Mouse (Mus musculus) spleen, adult 2 months (tissue): ENCODE measurements around the gene Prr18. TPM values are rescaled to one million over a fixed set of nuclear protein-coding genes. Genes with fewer than 3 reads are reported as not detected.

ENCODE experiments used
- DNase-seq, 2 experiments: peaks; one replicate each; pipeline versions ENCODE4 v3.0.0 to v3.0.0-alpha.2; 2012 to 2021; ENCODE audit warnings: low spot score in 2 of 2, low read depth in 1 of 2
- H3K27ac ChIP-seq: fragments of 200-500 bp; 2 replicates; pipeline ENCODE4 v1.5.1; 2012; ENCODE audit warnings: low read length, inconsistent platforms; ENCODE audit not compliant: insufficient read depth
- H3K27me3 ChIP-seq: fragments of 200-500 bp; 2 replicates; pipeline ENCODE4 v1.6.1; 2012; ENCODE audit warnings: mild to moderate bottlenecking, moderate library complexity, low read length, inconsistent platforms; ENCODE audit not compliant: control insufficient read depth, insufficient read depth
- H3K36me3 ChIP-seq: fragments of 200-500 bp; 2 replicates; pipeline ENCODE4 v1.6.1; 2012; ENCODE audit warnings: mild to moderate bottlenecking, low read length, inconsistent platforms; ENCODE audit not compliant: control insufficient read depth, insufficient read depth
- H3K4me1 ChIP-seq: fragments of 200-500 bp; 2 replicates; pipeline ENCODE4 v1.6.1; 2011; ENCODE audit warnings: inconsistent platforms; ENCODE audit not compliant: control insufficient read depth, insufficient read depth, insufficient read length
- H3K4me3 ChIP-seq: fragments of 200-500 bp; 2 replicates; pipeline ENCODE4 v1.5.1; 2011; ENCODE audit warnings: mild to moderate bottlenecking, inconsistent platforms; ENCODE audit not compliant: insufficient read depth, insufficient read length; ENCODE audit errors: extremely low read depth
- CTCF ChIP-seq: fragments of 200-500 bp; IDR thresholded peaks from 2 replicates; pipeline ENCODE4 v1.5.1; 2011; ENCODE audit warnings: mild to moderate bottlenecking, inconsistent platforms; ENCODE audit not compliant: insufficient read depth, insufficient read length, insufficient replicate concordance; ENCODE audit errors: extremely low read depth
- POLR2A ChIP-seq: fragments of 200-500 bp; IDR thresholded peaks from 2 replicates; pipeline ENCODE4 v1.6.1; 2011; ENCODE audit warnings: low read depth, low read length, inconsistent platforms
- WGBS: fragments of 180-500 bp; shearing (Covaris S2); methylation state at CpG from one replicate; pipeline ENCODE4 v1.1.7; 2018; 5-methylcytosine and 5-hydroxymethylcytosine counted together
- polyA plus RNA-seq: library from polyadenylated mRNA; depleted of rRNA; stranded (reverse); fragments of >200 nt; gene quantifications from 2 replicates; pipeline ENCODE4 v1.2.3, GENCODE M21; 2012

Gene Prr18
- polyA plus RNA-seq, 1 experiment, result 0.28 TPM

GRCm38 (mm10) chr17:8351088-8351487 is 13.8 kb downstream of the Prr18 start:
- TF ChIP-seq CTCF (no peak), POLR2A (no peak)
- 86% methylated on average over 7 of the region's 7 CpGs for WGBS
- Histone ChIP-seq H3K36me3 (no peaks in the 10 kb centered on the region), H3K27me3 (no peaks in the 10 kb centered on the region), H3K4me1 (no peaks in the 10 kb centered on the region), H3K27ac (no peak overlapping the region), H3K4me3 (no peak overlapping the region)
- no peak for DNase-seq

- Histone ChIP-seq H3K4me3 (no peak within 1 kb of the TSS), H3K27ac (no peak within 1 kb of the TSS), H3K36me3 (no peaks in the 10 kb centered on the region), H3K27me3 (no peaks in the 10 kb centered on the region), H3K4me1 (no peaks in the 10 kb centered on the region)
- 83% methylated on average over 6 of the region's 6 CpGs for WGBS
- DNase-seq, result no peak
- no peak for TF ChIP-seq CTCF
- no peak for TF ChIP-seq POLR2A
These were observed 18.4 kb downstream of the Prr18 start, which contains the start of gene T2 for GRCm38 (mm10) chr17:8355692-8356091. Gene T2 (plus strand): TSS chr17:8355992.

- Histone ChIP-seq H3K4me1 (no peaks in the 10 kb centered on the region), H3K27ac (no peak overlapping the region), H3K27me3 (no peaks in the 10 kb centered on the region), H3K4me3 (no peak overlapping the region), H3K36me3 (no peaks in the 10 kb centered on the region)
- no peak for DNase-seq
- no peak for TF ChIP-seq CTCF
- TF ChIP-seq POLR2A, result no peak
- 91% methylated on average over 6 of the region's 6 CpGs for WGBS
These were observed 20.2 kb downstream of the Prr18 start for GRCm38 (mm10) chr17:8357498-8357897.

DNA sequence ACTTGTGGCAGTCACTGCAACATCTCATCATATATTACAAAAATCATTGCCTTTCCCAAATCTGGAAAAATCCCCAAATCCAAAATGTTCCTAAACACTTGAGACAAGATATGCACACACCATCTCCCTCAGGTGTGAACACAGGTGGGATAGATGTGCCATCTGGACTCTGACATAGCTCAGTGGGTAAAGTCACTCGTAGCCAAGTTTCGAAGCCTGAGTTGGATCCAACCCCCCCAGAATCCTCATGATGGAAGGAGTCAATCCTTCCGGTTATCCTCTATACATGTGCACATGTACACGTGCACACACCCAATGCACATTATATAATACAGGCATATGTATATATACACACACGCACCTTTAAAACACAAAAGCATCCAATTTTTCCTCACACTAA is 23.6 kb downstream of the Prr18 start:
- H3K27ac ChIP-seq, result no peak overlapping the region
- no peaks in the 10 kb centered on the region for H3K4me1 ChIP-seq
- no peaks in the 10 kb centered on the region for H3K27me3 ChIP-seq
- WGBS, result 96% methylated on average over 5 of the region's 5 CpGs
- H3K4me3 ChIP-seq, result no peak overlapping the region
- no peak for TF ChIP-seq POLR2A
- no peak for TF ChIP-seq CTCF
- no peaks in the 10 kb centered on the region for H3K36me3 ChIP-seq
- DNase-seq, result no peak

- Histone ChIP-seq H3K4me3 (no peak overlapping the region), H3K27me3 (no peaks in the 10 kb centered on the region), H3K36me3 (no peaks in the 10 kb centered on the region), H3K4me1 (no peaks in the 10 kb centered on the region), H3K27ac (no peak overlapping the region)
- TF ChIP-seq POLR2A (no peak), CTCF (no peak)
- 78% methylated on average over 10 of the region's 10 CpGs for WGBS
- DNase-seq, result no peak
These were observed 24.2 kb downstream of the Prr18 start for GRCm38 (mm10) chr17:8361281-8362103.

- TF ChIP-seq CTCF (no peak), POLR2A (no peak)
- no peak overlapping the region for H3K27ac ChIP-seq
- H3K4me3 ChIP-seq, result no peak overlapping the region
- WGBS, result 79% methylated on average over 20 of the region's 20 CpGs
- no peaks in the 10 kb centered on the region for H3K36me3 ChIP-seq
- no peak for DNase-seq
- no peaks in the 10 kb centered on the region for H3K27me3 ChIP-seq
- H3K4me1 ChIP-seq, result peaks cover 2% of the 10 kb centered on the region; the same call in 1 of the 2 replicates
These were observed 30.5 kb downstream of the Prr18 start for GRCm38 (mm10) chr17:8367514-8368480.
